ENCODE assay signal across 8 mouse cellular contexts in the genomic region with DNA sequence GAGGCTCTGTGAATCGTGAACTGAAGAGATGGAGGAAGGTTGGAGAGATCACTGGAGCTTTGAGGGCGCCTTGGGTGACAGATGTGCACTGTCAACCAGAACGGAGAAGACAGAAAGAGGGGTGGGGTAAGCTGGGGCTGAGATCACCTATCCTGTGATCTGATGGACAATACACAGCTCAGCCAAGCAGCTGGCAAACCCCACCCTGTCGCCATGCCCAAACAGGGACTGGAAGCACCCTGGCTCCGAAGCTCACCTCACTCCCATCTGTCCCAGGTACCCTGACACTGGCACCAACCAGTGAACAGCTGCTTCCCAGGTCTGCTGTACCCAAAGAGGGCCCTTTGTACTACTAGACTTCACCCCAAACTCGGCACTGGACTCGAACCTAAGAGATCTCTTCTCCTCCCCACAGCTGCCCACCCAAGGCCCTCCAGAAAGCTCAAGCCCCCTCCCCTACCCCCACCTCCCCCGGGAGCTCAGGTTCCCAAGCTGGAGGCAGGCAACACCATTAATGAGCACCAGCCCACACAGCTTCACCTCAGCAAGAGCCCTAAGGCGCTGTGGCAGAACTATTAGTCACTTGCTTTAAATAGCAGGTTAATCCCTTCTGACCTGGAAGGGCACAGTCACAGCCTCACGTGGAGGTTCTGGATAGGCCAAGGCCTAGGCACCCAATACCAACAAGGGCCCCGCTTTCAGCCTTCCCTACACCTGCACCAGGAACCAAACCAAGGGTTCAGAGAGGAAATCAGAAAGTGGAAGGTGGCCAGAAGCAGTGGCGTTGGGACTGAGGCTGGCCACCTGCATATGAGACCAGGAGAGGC. TPM values are rescaled to one million over a fixed set of nuclear protein-coding genes. Genes with fewer than 3 reads are reported as not detected.
A peak's percentile ranks its signal among the peaks of the same experiment; 100 is the strongest.
DNase-seq lines count a peak whose midpoint lies in the region; ATAC-seq and TF ChIP-seq lines count a peak whose summit lies in the region.

No protein-coding gene starts in this region.

- TF ChIP-seq POLR2A in heart, adult 2 months (IDR thresholded peaks at IDR 0.05; ENCODE audit: insufficient read depth, low read depth, low read length): peak; percentile 18; the same call in 1 of the 2 replicates

- intact Hi-C loops in heart, adult 2 months (cut with DNase I): loop anchor here (5.0 kb wide), 1 partner anchor 320 kb away; the partner anchor contains the start of gene Polg

- H3K79me2 ChIP-seq in heart, adult 2 months (replicated peaks; ENCODE audit: control insufficient read depth, insufficient read depth, low read length): peaks cover 2% of the 10 kb centered on the region; the same call in 1 of the 2 replicates

- TF ChIP-seq EP300 in heart, adult 2 months (IDR thresholded peaks at IDR 0.05; ENCODE audit: insufficient read depth, low read depth, low read length): no peak

- peak overlapping the region; percentile 69 for H3K4me3 ChIP-seq in heart, adult 2 months
- H3K4me3 ChIP-seq in kidney, embryonic 14.5 days (ENCODE audit: low read length): peak overlapping the region; percentile 62
- no peak overlapping the region for H3K4me3 ChIP-seq in neural tube, embryonic 12.5 days

- peaks cover 6% of the 10 kb centered on the region for H3K4me1 ChIP-seq in heart, adult 2 months (ENCODE audit: control insufficient read depth, insufficient read depth, low read length)
- H3K4me1 ChIP-seq in kidney, embryonic 14.5 days (ENCODE audit: control insufficient read depth, insufficient read depth, low read length): peaks cover 16% of the 10 kb centered on the region
- peaks cover 18% of the 10 kb centered on the region for H3K4me1 ChIP-seq in neural tube, embryonic 12.5 days

- peak; percentile 81 for DNase-seq in retina, adult 2 months (ENCODE audit: low read depth, low spot score)
- no peak for DNase-seq in retina, embryonic 14.5 days (ENCODE audit: low spot score)
- peak; percentile 57 to 60 for DNase-seq in heart, adult 2 months
- no peak for DNase-seq in natural killer cell, adult 2 months (ENCODE audit: low spot score in 2 of 2)
- no peak for DNase-seq in lung, postnatal 10 days

- peak; percentile 26 for ATAC-seq in kidney, embryonic 14.5 days (ENCODE audit: low FRiP score, low TSS enrichment)
- ATAC-seq in neural tube, embryonic 12.5 days (ENCODE audit: low FRiP score, low read depth): no peak
- ATAC-seq in frontal cortex, adult (ENCODE audit: low TSS enrichment): no peak

- no peaks in the 10 kb centered on the region for H3K9me3 ChIP-seq in kidney, embryonic 14.5 days (ENCODE audit: control insufficient read depth, low read length)
- H3K9me3 ChIP-seq in neural tube, embryonic 12.5 days: no peaks in the 10 kb centered on the region

- H3K4me2 ChIP-seq in kidney, embryonic 14.5 days (replicated peaks; ENCODE audit: low read depth, low read length): peak overlapping the region; percentile 84
- peak overlapping the region; percentile 89 for H3K4me2 ChIP-seq in neural tube, embryonic 12.5 days (replicated peaks)

- peak overlapping the region; percentile 96 for H3K27ac ChIP-seq in heart, adult 2 months
- peak overlapping the region; percentile 3; the same call in 1 of the 2 replicates for H3K27ac ChIP-seq in kidney, embryonic 14.5 days (ENCODE audit: low read depth, low read length)
- H3K27ac ChIP-seq in neural tube, embryonic 12.5 days: no peak overlapping the region

- WGBS in heart, adult 2 months: 40% methylated on average over 12 of the region's 12 CpGs
- 29% methylated on average over 12 of the region's 12 CpGs for WGBS in kidney, embryonic 14.5 days
- 59% methylated on average over 12 of the region's 12 CpGs for WGBS in neural tube, embryonic 12.5 days

- H3K9ac ChIP-seq in heart, adult 2 months (ENCODE audit: low read depth, low read length): peak overlapping the region; percentile 85
- H3K9ac ChIP-seq in kidney, embryonic 14.5 days (ENCODE audit: low read depth, low read length): 0 out of 2 replicates have a peak overlapping the region, but pooled peaks have one; percentile 72
- 0 out of 2 replicates have a peak overlapping the region, but pooled peaks have one; percentile 56 for H3K9ac ChIP-seq in neural tube, embryonic 12.5 days

- H3K36me3 ChIP-seq in heart, adult 2 months (ENCODE audit: control insufficient read depth, insufficient read depth, low read length): no peaks in the 10 kb centered on the region
- peaks cover 27% of the 10 kb centered on the region; the same call in 1 of the 2 replicates for H3K36me3 ChIP-seq in kidney, embryonic 14.5 days (ENCODE audit: control insufficient read depth, insufficient read depth, low read length)
- H3K36me3 ChIP-seq in neural tube, embryonic 12.5 days: peaks cover 14% of the 10 kb centered on the region

- no peaks in the 10 kb centered on the region for H3K27me3 ChIP-seq in heart, adult 2 months (ENCODE audit: control insufficient read depth, insufficient read depth, low read length)
- H3K27me3 ChIP-seq in kidney, embryonic 14.5 days (ENCODE audit: control insufficient read depth, insufficient read depth, low read length): no peaks in the 10 kb centered on the region
- H3K27me3 ChIP-seq in neural tube, embryonic 12.5 days (replicated peaks): 0 out of 2 replicates have a peak, but pooled peaks cover 4% of the 10 kb centered on the region

- TF ChIP-seq CTCF in heart, adult 2 months (IDR thresholded peaks at IDR 0.05): no peak

RNA-seq across cellular contexts. Expression of gene Mfge8, which starts 1.6 kb away (rescaled TPM):
- 100 to 1,000 TPM; 122 to 133 TPM for total RNA-seq in heart, adult 2 months (2021)
- polyA plus RNA-seq in heart, adult 2 months (2012; rRNA removed): 172 and 178 TPM in 2 replicates
- polyA plus RNA-seq in kidney, embryonic 14.5 days (2014; fragmentation: Nextera tagmentation; extraction: Ambion mirVana): 194 and 243 TPM in 2 replicates
- 62.8 and 64.5 TPM in 2 replicates for polyA plus RNA-seq in neural tube, embryonic 12.5 days (2016; fragmentation: Nextera tagmentation; extraction: Ambion mirVana)

RNA-seq across cellular contexts. Expression of gene Hapln3, which starts 16.4 kb away (rescaled TPM):
- total RNA-seq in heart, adult 2 months (2021): under 1 TPM; 0.14 to 0.18 TPM
- 0.57 and 1.3 TPM in 2 replicates for polyA plus RNA-seq in heart, adult 2 months (2012; rRNA removed)
- 7.2 and 7.4 TPM in 2 replicates for polyA plus RNA-seq in kidney, embryonic 14.5 days (2014; fragmentation: Nextera tagmentation; extraction: Ambion mirVana)
- 1.7 and 1.9 TPM in 2 replicates for polyA plus RNA-seq in neural tube, embryonic 12.5 days (2016; fragmentation: Nextera tagmentation; extraction: Ambion mirVana)

Comparison
In these comparisons a context has a peak if more than half of its experiments do, and no peak if none do; other contexts are left out.
1. DNase-seq: peak in retina, adult 2 months (single experiment) and heart, adult 2 months (2 of 2); none in retina, embryonic 14.5 days (single experiment), natural killer cell, adult 2 months (0 of 2) and lung, postnatal 10 days (single experiment).
2. Peak in every context shown above with its lines, with median percentiles within 50 percentile points of each other: H3K9ac ChIP-seq.